Mouse (Mus musculus) MEL-GATA-1-ER (cell line): ENCODE data around the gene Gm17660.
"Not testable (repeated sequence)": the region's sequence is repeated elsewhere in the genome, so short reads cannot be mapped to it uniquely, and the experiment has no call there.

Source experiments
- DNase-seq: peaks from one replicate; pipeline ENCODE4 v3.0.0-alpha.2; 2012; ENCODE audit warnings: low read depth; ENCODE audit errors: extremely low read depth

The Gm17660 gene

DNA sequence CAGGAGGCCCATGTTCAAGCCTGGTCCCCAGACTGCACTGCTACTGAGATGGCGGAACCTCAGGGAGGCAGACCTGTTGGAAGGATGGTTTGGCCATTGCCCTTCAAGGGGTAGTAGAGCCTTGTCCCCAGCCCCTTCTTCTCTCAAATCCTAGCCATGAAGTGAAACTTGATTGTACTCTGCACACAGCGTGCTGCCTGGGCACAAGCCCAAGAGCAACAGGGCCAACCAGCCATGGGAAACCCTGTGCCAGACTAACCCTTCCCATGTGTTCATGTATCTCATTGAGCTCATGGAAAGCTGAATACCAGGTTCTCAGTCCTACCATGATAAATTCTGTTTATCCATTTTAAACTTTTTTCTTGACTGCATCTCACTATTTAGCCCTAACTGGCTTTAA is 34.5 kb downstream of the Gm17660 start:
- no peak for DNase-seq

DNA sequence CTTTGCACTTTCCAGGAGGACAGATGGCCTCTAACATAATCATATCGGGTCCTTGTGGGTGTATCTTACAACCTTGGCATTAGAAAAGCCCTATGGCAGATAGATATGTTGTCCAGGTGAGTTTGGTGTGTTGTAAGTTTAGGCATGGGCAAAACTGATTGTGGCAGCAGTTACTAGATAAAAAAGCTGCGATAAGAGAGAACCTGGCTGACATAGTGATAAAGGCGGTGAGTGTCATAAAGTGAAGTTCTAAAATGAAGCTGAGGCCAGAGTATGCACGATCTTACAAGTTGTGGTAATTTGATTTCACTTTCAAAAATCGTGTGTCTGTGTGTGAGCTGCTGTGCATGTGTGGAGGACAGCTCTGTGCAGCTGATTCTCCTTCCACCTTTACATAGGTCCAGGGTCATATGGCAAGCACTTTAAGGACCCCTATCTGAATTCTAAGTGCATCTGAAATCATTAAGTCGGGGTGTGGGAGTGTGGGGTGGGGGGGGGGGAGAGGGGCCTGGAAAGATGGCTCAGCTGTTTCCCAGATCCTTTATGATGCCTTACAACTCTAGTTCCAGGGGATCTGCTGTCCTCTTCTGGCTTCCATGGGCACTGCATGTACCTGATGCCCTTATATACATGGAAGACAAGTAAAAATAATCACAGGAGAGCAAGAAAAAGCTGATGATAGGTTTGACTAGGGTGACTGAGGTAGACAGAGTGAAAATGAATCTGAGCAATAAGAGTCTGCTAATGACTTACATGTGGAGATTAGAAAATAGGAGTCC is 38.1 kb downstream of the Gm17660 start:
- no peak for DNase-seq

DNA sequence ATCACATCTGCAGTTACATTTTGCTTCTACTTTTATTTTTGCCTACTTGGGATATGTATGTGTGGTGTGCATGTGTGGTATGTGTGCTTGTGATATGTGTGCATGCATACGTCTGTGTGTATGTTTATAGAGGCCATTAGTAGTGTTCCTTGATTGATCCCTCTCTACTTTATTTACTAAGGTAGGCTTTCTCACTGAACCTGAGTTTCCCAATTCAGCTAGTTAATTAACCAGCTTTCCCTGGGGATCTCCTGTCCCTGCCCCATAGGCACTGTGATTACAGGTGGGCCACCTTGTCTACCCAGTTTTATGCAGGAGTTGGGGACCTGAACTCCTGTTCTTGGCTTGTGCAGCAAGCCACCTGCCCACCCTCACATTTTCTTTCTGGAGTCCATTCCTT is 40.7 kb downstream of the Gm17660 start:
- no peak for DNase-seq

DNA sequence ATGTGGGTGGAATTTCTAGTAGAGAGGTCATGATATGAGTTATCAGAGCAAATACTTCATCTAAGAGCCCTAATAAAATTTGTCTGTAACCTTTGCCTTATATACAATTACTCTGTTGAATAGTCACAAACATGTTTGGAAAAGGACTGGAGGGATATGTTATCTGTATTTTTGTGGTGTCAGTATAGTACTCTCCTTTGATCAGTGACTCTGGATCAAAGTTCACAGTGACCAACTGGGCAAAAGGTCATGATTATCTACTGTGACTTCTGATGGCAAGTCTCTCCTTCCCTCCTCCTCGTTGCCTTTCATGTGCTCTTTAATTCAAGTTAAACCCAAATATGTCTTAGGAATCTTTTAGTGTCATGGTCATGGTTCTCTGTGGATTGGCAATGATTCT is 41.6 kb downstream of the Gm17660 start:
- no peak for DNase-seq

DNA sequence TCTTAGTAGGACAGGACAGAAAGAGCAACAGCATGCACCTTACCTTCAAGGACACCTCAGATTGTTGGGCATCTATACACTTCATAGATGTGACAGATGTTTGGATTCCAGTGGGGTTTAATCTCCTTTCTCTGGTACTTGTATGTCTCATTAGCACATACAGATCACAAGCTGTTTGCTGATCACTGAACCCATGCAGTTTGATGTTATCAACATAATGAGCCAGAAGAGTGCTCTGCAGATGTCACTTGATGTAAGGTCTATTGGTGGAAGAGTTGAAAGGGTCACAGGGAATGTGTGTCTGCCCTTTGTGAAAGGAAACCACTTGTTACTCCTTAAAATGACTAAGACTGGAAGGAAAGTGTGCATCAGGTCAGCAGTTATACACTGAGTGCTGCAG is 42.3 kb downstream of the Gm17660 start:
- no peak for DNase-seq

DNA sequence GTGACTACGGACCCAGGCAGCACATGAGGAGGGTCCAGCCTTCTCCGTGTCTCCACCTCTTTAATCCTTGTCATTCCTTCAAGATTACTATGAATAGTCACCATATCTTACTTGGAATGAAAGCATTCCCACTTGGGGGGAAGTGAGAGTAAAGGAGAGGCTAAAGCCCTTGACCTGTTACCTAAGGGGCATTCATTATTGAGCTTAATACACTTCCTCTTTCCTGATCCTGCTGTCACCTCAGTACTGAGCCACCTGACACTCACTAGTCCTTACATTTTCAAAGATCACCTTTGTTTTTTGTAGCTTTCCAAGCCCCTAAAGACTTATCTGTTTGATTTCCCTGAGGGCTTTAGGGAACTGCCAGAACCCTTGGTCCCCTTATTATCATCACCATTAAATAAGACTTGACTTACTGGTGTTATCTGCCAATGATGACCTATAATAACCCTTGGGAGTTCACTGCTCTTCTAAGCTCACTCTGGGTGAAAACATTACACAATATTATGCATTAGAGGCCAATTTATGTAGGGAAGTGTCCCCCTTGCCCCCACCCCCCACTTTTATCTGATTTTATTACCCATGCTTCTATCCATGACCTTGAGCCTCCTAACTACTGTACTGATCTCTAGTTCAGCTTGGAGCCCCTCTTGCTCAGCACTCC is 44.8 kb downstream of the Gm17660 start:
- DNase-seq: no peak

DNA sequence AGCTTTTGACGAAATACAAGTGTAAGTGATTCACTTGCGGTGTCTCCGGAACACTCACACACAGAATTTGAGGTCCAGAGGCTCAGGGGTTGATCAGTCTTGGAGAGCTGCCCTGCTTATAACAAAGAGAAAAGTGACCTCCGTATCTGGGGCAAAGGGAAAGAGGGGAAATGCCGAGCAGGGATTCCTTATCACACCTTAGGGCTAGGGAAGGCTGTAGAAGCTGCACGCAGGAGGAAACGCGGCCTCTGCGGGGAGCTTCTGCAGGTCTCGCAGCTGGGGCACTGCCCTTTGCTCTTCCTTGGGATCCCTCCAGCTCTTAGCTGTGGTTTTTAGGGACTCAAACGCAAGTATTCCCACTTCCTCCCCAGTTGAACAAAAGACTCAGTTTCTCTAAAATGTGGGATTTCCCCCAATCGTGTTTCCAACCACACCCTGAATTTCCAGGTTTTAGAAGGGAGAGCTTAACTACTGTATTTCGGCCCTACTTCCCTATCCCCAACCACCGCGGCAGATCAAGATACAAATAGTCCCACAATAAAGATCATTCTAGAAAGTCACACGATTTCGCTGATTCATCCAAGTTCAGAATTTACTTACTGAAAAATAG is 52.1 kb downstream of the Gm17660 start:
- DNase-seq: no peak

DNA sequence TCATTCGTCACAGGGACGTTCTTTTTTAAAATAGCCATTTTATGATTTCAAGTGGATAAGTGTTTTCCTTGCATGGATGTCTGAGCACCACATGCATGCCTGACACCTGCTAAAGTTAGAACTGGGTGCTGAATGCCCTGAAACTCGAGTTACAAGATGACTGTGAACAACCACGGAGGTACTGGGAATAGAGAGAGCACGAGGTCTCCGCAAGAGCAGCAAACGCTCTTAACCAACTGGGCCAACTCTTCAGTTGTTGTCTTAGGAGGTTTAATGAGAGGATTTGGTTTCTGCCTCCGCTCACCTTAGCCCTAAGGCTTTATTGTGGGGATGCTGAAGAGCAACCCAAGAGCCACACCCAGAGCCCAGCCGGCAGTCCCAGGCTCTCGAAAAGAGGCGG is 52.6 kb downstream of the Gm17660 start:
- no peak for DNase-seq

DNA sequence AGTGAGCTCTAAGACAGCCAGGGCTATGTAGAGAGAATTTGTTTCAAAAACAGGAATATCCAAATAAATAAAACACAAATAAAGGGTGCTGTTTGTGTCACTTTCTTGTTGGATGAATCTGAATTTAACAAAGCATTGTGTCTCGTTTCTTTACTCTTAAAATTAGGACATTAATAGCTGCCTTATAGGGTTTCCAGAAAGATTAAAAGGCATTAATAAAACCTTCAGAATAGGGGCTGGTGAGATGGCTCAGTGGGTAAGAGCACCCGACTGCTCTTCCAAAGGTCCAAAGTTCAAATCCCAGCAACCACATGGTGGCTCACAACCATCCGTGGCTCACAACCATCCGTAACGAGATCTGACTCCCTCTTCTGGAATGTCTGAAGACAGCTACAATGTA is 53.2 kb downstream of the Gm17660 start:
- not testable (repeated sequence) for DNase-seq

DNA sequence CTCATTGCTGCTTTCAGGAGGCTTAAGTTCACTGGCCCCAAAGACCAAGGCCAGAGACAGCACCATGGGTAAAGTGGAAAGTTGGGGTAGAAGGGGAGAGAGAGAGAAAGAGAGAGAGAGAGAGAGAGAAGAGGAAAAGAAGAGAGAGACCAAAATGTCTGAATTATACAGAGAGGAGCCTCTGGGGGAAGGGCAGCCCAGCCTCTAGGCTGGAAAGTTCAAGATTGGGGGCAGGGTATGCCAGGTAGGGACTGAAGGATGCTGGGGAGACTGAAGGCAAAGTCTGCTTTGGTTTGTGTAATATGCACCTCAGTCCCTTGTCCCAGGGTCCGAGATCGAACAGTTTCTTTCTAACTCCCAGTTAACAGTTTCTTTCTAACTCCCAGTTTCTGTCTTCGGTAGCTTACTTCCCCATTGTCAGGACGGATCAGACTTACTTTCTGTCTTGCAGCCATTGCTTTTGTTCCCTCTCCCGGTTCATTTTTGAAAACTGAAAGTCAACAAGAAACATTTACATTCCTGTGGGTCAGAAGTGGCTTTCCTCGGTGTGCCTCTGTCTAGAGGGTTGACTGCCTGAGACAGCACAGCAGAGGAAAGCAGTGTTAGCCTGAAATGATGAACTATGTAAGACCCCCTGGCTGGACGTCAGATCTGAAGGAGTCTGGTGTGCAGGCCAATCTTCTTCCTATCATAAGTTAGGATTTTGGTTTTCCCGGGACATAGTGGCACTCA is 54.0 kb downstream of the Gm17660 start:
- peak; percentile 42 for DNase-seq

DNA sequence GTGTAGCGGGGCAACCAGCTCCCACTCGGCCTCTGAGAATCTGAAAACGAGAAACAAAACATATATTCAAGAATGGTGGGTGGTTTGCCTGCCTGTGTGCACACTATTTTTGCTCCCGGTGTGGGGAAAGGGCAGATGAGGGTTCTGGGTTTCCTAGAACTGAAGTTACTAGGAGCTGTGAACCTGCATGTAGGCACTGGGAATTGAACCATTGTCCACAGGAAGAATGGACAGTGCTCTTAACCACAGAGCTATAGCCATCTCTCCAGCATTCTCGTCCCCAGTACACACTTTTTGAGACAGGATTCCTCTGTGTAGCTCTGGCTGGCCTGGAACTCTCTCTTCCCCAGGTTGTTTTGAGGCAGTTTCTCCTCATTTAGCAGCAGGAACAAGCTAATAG is 54.9 kb downstream of the Gm17660 start:
- no peak for DNase-seq

DNA sequence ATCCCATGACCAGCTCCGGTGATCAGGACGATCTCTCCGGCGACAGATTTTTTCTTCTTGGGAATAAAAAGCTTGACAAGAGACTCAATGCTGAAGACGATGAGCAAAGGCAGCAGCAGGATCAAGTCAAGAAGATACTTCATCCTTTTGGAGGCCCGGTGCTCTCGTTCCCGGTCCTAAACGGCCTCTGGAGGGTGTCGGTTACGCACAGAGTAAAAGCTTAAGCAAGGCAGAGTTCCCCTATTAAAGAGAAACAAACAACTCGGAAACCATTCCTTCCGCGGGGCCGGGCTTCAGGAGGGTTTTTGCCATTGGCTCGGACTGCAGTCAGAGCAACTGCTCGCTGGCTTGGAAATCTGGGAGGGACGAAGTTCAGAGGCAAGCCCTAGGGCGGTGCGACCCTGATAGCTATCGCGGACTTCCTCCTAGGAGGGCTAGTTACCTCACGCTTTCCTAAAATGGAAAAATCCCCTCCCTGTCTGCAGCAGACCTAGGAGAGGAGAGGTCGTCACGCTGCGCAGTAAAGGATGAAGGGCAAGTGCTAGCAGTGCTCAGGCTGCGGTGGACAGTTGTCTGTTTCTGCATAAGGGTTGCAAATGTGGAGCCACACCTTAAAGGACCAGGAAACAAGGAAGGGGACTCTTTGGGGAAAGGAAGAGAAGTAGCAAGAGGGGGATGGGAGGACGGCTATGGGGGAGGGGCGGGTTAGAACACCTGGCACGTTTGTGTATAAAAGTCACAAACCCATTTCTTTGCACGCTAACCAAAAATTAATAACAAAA is 55.6 kb downstream of the Gm17660 start, which contains the start of gene Hsd17b11:
Gene Hsd17b11, minus strand, starts transcription at position 323 of the 782 bp plus-strand sequence.
- peak; percentile 88 for DNase-seq
